Mouse (Mus musculus) heart, embryonic 15.5 days (tissue): Measurements from ENCODE around the gene Stac3. TPM values are rescaled to one million over a fixed set of nuclear protein-coding genes. Genes with fewer than 3 reads are reported as not detected.

Experiments
- ATAC-seq: fragments of 200-750 bp; cut with Nextera tagmentation; replicated peaks from 2 replicates; pipeline ENCODE4 v1.8.0; 2017; ENCODE audit warnings: low read depth, moderate TSS enrichment; ENCODE audit not compliant: insufficient number of reproducible peaks, insufficient read depth, low FRiP score
- H3K27ac ChIP-seq: fragments of 300-500 bp; sonication (generic); 2 replicates; pipeline ENCODE4 v1.5.1; 2015; ENCODE audit warnings: mild to moderate bottlenecking, inconsistent platforms
- H3K27me3 ChIP-seq: fragments of 300-500 bp; sonication (generic); 2 replicates; pipeline ENCODE4 v1.6.1; 2015; ENCODE audit warnings: inconsistent platforms
- H3K36me3 ChIP-seq: fragments of 300-500 bp; sonication (generic); 2 replicates; pipeline ENCODE4 v1.6.1; 2015; ENCODE audit warnings: mild to moderate bottlenecking, inconsistent platforms
- H3K4me1 ChIP-seq: fragments of 300-500 bp; sonication (generic); replicated peaks from 2 replicates; pipeline ENCODE4 v1.6.1; 2015; ENCODE audit warnings: inconsistent platforms
- H3K4me2 ChIP-seq: fragments of 300-500 bp; sonication (generic); 2 replicates; pipeline ENCODE4 v1.6.1; 2015; ENCODE audit warnings: inconsistent platforms, mild to moderate bottlenecking, moderate library complexity
- H3K4me3 ChIP-seq: fragments of 300-500 bp; sonication (generic); 2 replicates; pipeline ENCODE4 v1.5.1; 2015; ENCODE audit warnings: mild to moderate bottlenecking, inconsistent platforms
- H3K9ac ChIP-seq: fragments of 300-500 bp; sonication (generic); 2 replicates; pipeline ENCODE4 v1.6.1; 2015; ENCODE audit warnings: mild to moderate bottlenecking, inconsistent platforms
- H3K9me3 ChIP-seq: fragments of 300-500 bp; sonication (generic); replicated peaks from 2 replicates; pipeline ENCODE4 v1.6.1; 2016; ENCODE audit warnings: inconsistent platforms
- WGBS: fragments of 180-500 bp; shearing (Covaris S2); methylation state at CpG from one replicate; pipeline ENCODE4 v1.1.7; 2015; ENCODE audit warnings: mixed read lengths; 5-methylcytosine and 5-hydroxymethylcytosine counted together
- polyA plus RNA-seq: library from polyadenylated mRNA; unstranded; fragments of >200 nt; fragmentation: Nextera tagmentation; extraction: Ambion mirVana; gene quantifications from 2 replicates; pipeline ENCODE4 v1.2.1, GENCODE M21; 2015

The Stac3 gene
- polyA plus RNA-seq, 1 experiment from 2014 or later = 0.62 TPM

GRCm38 (mm10) chr10:127509837-127510701, 8.6 kb downstream of the Stac3 start:
- WGBS = 19% methylated on average over 17 of the region's 17 CpGs
- no peak for ATAC-seq

GRCm38 (mm10) chr10:127510895-127511617, 9.6 kb downstream of the Stac3 start:
- Histone ChIP-seq H3K27me3 (peaks cover 86% of the 10 kb centered on the region), H3K9me3 (no peaks in the 10 kb centered on the region), H3K4me3 (peak overlapping the region; percentile 57), H3K4me2 (peak overlapping the region; percentile 95), H3K27ac (no peak overlapping the region), H3K4me1 (peaks cover 71% of the 10 kb centered on the region), H3K9ac (no peak overlapping the region), H3K36me3 (no peaks in the 10 kb centered on the region)
- ATAC-seq = no peak
- WGBS = 16% methylated on average over 11 of the region's 11 CpGs

More at GRCm38 (mm10) chr10:127509837-127510701, 8.6 kb downstream of the Stac3 start:
- peaks cover 80% of the 10 kb centered on the region for H3K27me3 ChIP-seq
- 0 out of 2 replicates have a peak, but pooled peaks cover 6% of the 10 kb centered on the region for H3K36me3 ChIP-seq
- H3K27ac ChIP-seq = no peak overlapping the region
- H3K4me3 ChIP-seq = peak overlapping the region; percentile 49
- H3K9me3 ChIP-seq = no peaks in the 10 kb centered on the region
- no peak overlapping the region for H3K9ac ChIP-seq
- H3K4me2 ChIP-seq = peak overlapping the region; percentile 86
- H3K4me1 ChIP-seq = peaks cover 61% of the 10 kb centered on the region

DNA sequence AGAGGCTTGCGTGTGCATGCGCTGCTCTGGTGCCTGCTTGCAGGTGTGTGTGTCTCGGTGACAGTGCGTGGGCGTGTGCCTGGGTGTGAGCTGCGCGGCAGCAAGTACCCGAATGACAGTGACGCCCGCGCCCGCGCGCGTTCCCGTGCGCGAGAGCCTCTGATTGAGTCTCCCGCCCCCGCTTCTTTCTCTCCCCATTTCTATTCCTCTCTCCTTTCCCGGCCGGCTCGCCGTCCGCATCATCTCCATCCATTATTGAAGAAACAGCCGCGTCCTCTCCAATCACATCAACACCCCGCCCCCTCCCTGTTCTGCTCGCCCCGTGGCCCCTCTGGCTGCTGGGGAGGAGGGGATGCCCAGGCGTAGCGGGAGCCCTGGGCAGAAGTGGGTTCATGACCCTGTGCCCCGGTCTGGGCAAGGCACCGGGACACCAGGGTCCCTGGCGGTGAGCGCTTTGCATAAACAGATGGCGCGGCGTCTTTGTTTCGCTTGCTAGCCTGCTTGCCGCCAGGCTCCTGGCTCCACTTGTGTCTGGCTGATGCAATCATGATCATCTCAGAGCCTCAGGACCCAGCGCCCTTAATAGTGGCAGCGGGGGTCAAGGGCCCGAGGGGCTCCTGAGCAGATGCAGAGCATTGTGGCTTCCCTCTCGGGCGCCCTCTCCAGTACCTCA, 10.3 kb downstream of the Stac3 start:
- Histone ChIP-seq H3K36me3 (no peaks in the 10 kb centered on the region), H3K9ac (peak overlapping the region; percentile 20; the same call in 1 of the 2 replicates), H3K4me2 (peak overlapping the region; percentile 95), H3K4me3 (peak overlapping the region; percentile 57), H3K27ac (no peak overlapping the region), H3K27me3 (peaks cover 84% of the 10 kb centered on the region), H3K4me1 (peaks cover 78% of the 10 kb centered on the region), H3K9me3 (no peaks in the 10 kb centered on the region)
- WGBS = under 1% methylated on average over 45 of the region's 46 CpGs
- ATAC-seq = no peak

DNA sequence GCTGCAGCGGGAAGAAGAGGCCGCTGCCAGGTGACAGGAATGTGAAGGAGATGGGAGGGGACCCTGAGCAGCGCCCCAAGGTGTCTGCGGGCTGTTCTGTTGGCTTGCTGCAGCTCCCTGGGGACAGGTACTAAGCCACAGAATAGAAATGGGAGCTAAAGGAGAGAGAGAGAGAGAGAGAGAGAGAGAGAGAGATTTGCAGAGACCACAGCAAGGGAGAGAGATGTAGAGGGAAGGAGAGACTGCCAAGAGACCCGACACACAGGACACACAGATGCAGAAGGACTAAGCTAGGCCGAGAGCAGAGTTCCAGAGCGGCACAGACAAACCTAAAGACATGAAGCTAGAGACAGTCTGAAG, 10.8 kb downstream of the Stac3 start:
- H3K27ac ChIP-seq = no peak overlapping the region
- no peak for ATAC-seq
- WGBS = 3% methylated on average over 7 of the region's 7 CpGs

DNA sequence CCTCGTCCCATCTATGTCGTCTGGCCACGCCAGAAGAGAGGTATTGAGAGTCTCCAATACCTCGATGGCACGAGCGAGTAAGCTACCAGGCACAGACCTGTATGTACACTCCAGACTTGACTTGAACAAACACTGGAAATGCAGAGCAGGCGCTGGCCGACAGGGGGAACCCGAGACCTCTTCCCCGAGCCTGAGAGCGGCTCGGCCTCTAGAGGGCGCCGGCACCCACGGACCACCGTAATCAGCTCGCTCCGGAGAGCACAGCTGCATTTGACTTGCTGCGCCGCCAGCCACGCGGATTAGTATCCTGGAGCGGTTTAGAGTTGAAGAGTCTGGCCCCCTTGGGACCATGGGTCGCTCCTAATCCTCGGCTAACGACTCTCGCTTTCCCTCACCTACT, 11.3 kb downstream of the Stac3 start:
- Histone ChIP-seq H3K9ac (no peak overlapping the region; the same call in none of the 2 replicates), H3K27ac (no peak overlapping the region), H3K36me3 (0 out of 2 replicates have a peak, but pooled peaks cover 2% of the 10 kb centered on the region), H3K9me3 (no peaks in the 10 kb centered on the region), H3K4me3 (peak overlapping the region; percentile 57), H3K27me3 (peaks cover 73% of the 10 kb centered on the region), H3K4me1 (peaks cover 85% of the 10 kb centered on the region), H3K4me2 (peak overlapping the region; percentile 95)
- ATAC-seq = peak; percentile 49
- WGBS = under 1% methylated on average over 27 of the region's 27 CpGs

More for the DNA sequence above, 10.8 kb downstream of the Stac3 start:
- Histone ChIP-seq H3K9me3 (no peaks in the 10 kb centered on the region), H3K9ac (peak overlapping the region; percentile 20; the same call in 1 of the 2 replicates), H3K4me1 (peaks cover 83% of the 10 kb centered on the region), H3K27me3 (peaks cover 79% of the 10 kb centered on the region), H3K4me3 (peak overlapping the region; percentile 57), H3K4me2 (peak overlapping the region; percentile 95), H3K36me3 (no peaks in the 10 kb centered on the region)

DNA sequence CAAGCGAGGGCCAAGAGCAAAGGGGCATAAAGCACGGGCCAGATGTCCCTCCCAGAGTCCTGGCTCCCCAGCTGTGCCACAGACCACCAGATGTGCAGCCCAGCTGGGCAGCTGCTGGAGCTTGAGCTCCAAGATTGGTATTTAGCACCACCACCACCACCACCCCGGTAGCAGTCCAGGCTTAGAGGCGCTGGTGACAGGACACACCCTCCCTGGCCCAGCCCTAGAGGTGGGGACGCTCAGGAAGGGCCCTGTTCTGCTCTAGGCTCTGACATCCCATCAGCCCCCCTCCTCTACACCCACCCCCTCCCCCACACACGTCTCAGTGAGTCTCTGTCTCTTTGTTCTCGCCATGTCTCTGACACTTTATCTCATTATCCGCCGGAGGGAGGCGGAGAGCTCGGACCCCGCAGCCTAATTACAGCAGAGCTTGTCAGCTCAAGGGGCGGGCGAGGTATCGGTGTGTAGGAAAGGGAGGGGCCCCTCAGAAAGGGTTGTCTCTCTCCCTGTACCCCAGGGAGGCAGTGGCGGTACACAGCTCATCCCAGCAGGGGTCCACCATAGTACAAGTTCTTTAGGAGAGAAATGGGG, 12.1 kb downstream of the Stac3 start:
- H3K36me3 ChIP-seq = peaks cover 10% of the 10 kb centered on the region
- H3K27ac ChIP-seq = no peak overlapping the region
- H3K4me3 ChIP-seq = peak overlapping the region; percentile 57
- H3K9ac ChIP-seq = no peak overlapping the region; the same call in 1 of the 2 replicates
- peaks cover 66% of the 10 kb centered on the region for H3K27me3 ChIP-seq
- no peaks in the 10 kb centered on the region for H3K9me3 ChIP-seq
- H3K4me2 ChIP-seq = peak overlapping the region; percentile 95
- peaks cover 81% of the 10 kb centered on the region for H3K4me1 ChIP-seq
- 0 out of 2 replicates have a peak, but pooled peaks have one; percentile 15 for ATAC-seq
- WGBS = 1% methylated on average over 16 of the region's 16 CpGs

DNA sequence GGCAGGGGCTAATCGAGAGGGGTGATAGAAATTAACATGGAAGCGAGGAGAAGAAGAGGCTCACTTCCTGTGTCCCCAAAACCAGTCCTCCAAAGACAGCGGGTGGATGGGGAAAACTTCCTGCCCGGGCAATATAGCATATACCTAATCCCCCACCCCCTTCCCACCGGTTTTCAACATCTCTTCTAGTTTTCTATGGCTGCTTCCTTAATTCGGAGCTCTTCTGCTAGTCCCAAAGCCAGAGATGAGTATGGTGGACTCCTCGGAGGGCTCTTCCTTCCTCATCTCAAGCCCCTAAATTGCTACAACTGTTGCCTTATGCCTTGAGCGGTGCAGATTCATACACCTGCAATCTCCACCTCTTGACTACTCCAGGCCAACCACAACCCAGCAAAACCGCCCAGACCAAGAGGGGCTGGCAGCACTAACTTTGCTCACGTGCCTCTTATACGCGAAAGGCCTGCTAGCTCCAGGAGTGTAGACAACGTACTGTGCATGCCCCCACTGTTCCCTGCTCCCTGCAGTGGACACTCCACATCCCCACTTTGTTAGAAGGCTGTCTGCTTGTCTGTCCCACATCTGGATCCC, 12.7 kb downstream of the Stac3 start:
- H3K36me3 ChIP-seq = peaks cover 12% of the 10 kb centered on the region
- 21% methylated on average over 13 of the region's 13 CpGs for WGBS
- no peak overlapping the region for H3K9ac ChIP-seq
- peaks cover 60% of the 10 kb centered on the region for H3K27me3 ChIP-seq
- H3K9me3 ChIP-seq = no peaks in the 10 kb centered on the region
- H3K4me1 ChIP-seq = peaks cover 75% of the 10 kb centered on the region
- peak overlapping the region; percentile 57 for H3K4me3 ChIP-seq
- H3K27ac ChIP-seq = 0 out of 2 replicates have a peak overlapping the region, but pooled peaks have one; percentile 39
- no peak for ATAC-seq
- H3K4me2 ChIP-seq = peak overlapping the region; percentile 95

DNA sequence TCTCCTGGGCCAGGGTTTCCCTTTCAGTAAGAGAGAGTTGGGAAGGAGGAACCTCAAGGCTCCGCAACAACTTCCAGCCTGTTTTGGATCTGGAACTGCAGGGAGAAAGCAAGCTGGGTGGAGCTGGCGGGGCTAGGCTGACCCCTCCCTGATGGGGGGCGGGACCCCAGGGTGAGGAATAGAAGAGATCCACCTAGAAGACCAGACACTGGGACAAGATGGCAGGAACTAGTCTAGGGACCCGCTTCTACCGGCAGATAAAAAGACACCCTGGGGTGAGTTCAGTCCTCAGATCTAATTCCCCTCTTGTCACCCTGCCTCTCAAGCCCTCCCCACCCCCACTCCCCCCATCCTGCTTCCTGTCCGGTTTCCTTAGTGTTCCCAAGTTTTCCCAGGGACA, 13.3 kb downstream of the Stac3 start, which contains the start of gene Ndufa4l2:
TSS of gene Ndufa4l2 (plus strand) at position 204 of the 400 bp plus-strand sequence.
- Histone ChIP-seq H3K4me2 (peak within 1 kb of the TSS; percentile 95), H3K4me3 (peak within 1 kb of the TSS; percentile 57), H3K27me3 (peaks cover 54% of the 10 kb centered on the region), H3K9me3 (no peaks in the 10 kb centered on the region), H3K27ac (peak within 1 kb of the TSS; percentile 68), H3K9ac (no peak within 1 kb of the TSS), H3K36me3 (peaks cover 17% of the 10 kb centered on the region), H3K4me1 (peaks cover 69% of the 10 kb centered on the region)
- WGBS = 19% methylated on average over 6 of the region's 6 CpGs
- ATAC-seq = no peak

GRCm38 (mm10) chr10:127515271-127515982, 13.9 kb downstream of the Stac3 start:
- peaks cover 47% of the 10 kb centered on the region for H3K27me3 ChIP-seq
- peaks cover 66% of the 10 kb centered on the region for H3K4me1 ChIP-seq
- peak overlapping the region; percentile 34 for H3K4me3 ChIP-seq
- ATAC-seq = no peak
- peaks cover 22% of the 10 kb centered on the region for H3K36me3 ChIP-seq
- 41% methylated on average over 9 of the region's 9 CpGs for WGBS
- peak overlapping the region; percentile 68 for H3K27ac ChIP-seq
- no peaks in the 10 kb centered on the region for H3K9me3 ChIP-seq
- peak overlapping the region; percentile 55 for H3K4me2 ChIP-seq
- no peak overlapping the region for H3K9ac ChIP-seq

DNA sequence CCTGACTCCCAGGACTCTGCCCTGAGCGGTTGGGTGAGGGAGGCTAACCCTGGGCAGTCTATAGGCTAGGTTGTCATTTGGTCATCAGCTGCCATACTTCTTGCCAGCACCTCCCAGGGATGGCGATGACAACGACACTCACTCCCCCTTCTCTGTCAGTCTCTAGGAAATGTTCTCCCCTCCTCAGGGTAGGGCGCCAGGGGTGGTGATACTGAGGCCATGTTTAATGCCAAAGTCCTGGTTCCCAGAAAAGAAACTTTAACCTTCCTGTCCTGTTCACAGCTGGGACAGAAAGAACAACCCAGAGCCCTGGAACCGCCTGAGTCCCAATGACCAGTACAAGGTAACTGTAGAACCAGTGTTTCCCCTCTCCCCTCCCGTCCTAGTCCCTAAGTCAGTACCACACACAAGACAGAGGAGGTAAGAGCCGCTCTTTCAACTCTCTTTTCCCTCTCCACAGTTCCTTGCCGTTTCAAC, 14.5 kb downstream of the Stac3 start:
- Histone ChIP-seq H3K27ac (peak overlapping the region; percentile 68), H3K4me3 (peak overlapping the region; percentile 34), H3K4me2 (peak overlapping the region; percentile 55), H3K9me3 (no peaks in the 10 kb centered on the region), H3K27me3 (peaks cover 41% of the 10 kb centered on the region), H3K36me3 (peaks cover 24% of the 10 kb centered on the region), H3K4me1 (peaks cover 66% of the 10 kb centered on the region), H3K9ac (peak overlapping the region; percentile 23; the same call in 1 of the 2 replicates)
- ATAC-seq = no peak
- 31% methylated on average over 8 of the region's 8 CpGs for WGBS
